Mouse (Mus musculus): ENCODE data around the gene Tufm.

DNA sequence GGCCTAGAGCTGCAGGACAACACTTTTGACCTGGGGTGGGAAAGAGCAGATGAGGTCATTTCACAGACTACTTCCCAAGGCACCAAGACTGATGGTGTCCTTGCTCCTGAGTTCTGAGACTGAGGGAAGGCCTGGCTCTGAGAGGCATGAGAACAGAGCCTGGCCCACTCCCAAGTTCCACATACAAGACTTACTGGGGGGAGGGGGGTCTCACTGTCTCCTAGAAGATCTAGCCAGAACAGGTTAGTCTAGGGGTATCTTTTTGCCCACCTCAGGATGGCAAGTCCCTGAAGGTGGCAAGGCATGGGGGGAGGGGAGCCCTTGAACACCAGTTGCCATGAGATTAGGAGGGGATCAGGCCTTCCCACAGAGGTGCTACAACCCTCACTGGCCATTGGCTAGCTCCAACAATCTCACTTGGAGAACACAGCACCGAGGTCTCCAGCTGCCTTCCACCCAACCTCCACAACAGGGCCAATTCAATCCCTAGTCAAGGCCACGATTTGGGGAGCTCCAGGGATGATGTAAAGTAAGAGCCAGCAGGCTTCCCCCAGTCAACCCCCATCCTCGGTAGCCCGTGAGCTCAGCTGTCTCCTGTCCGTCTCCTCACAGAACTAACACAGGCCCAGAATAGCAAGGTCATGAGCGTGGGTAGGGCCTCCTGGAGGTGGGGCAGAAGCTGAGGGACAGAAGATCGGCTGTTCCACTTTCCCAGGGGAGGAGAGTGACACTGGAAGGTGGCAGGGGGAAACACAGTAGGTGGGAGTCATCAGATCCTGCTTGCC, 21.7 kb upstream of the Tufm start:
- TF ChIP-seq POLR2A (IDR thresholded peaks at IDR 0.05; ENCODE audit: extremely low read depth, insufficient read depth, low read length) (no peak), CTCF (IDR thresholded peaks at IDR 0.05; ENCODE audit: low read depth, low read length) (no peak)
